Mouse (Mus musculus) cortical plate, adult 2 months (tissue): ENCODE data around the gene Hoxd3.

ENCODE experiments used
- CTCF ChIP-seq: fragments of 200-500 bp; IDR thresholded peaks from 2 replicates; pipeline ENCODE4 v1.5.1; 2011; ENCODE audit warnings: mild to moderate bottlenecking, control low read depth, low read length; ENCODE audit not compliant: insufficient read depth; ENCODE audit errors: extremely low read depth
- POLR2A ChIP-seq: fragments of 200-500 bp; IDR thresholded peaks from 2 replicates; pipeline ENCODE4 v1.6.1; 2011; ENCODE audit warnings: mild to moderate bottlenecking, low read length, control low read depth; ENCODE audit not compliant: insufficient read depth; ENCODE audit errors: extremely low read depth

DNA sequence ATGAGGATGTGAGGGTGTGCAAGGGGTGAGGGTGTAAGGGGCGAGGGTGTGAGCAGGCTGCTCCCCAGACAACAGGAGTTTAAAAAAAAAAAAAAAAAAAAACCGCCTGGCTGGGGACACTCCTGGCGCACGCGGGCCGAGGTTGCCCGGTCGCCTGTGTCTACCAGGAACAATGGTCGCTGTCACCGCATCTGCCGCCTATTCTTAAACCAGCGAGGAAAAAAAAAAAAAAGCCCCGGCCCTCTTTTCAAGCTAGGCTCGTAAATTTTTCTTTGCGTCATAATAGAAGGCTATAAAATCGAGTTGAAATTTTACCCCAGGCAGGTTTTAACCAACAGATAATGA is 21.6 kb downstream of the Hoxd3 start:
- TF ChIP-seq CTCF, result no peak
- no peak for TF ChIP-seq POLR2A
